Mouse (Mus musculus) thymus, postnatal 10 days (tissue): ENCODE measurements around the gene Gxylt2.

Experiments
- DNase-seq, 2 experiments: peaks; one replicate each; pipeline ENCODE4 v3.0.0; 2021; ENCODE audit warnings: low spot score in 2 of 2

The Gxylt2 gene

DNA sequence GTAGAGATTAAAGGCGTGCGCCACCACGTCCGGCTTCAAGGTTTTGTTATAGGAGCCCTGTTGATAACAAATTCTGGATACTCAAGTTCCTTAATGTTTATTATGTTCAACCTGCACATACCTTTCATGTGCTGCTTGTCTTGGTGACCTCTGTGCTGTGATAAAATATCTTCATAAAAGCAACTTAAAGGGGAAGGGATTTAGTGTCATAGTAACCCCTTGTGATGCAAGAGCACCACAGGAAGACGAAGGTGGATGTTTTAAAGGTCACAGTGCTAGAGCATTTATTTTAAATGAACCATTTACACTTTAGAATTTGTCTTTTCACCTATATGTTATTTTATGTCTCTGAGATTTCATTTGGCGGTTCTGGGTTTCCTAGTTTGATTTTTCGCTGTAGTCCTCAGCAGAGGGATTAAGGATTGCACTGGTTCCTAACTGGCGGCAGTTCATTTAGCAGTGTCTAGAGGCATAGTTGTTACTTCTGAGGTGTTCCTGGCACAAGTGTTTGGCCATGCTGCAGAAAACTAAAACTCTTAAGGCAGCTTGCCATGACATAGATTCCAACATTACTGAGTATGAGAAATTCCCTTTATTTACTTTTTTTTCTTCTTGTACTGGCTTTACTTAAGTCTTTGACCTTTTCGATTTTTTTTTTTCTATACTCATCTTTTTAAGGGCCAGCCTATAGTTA lies 144.3 kb downstream of the Gxylt2 start:
- no peak for DNase-seq

DNA sequence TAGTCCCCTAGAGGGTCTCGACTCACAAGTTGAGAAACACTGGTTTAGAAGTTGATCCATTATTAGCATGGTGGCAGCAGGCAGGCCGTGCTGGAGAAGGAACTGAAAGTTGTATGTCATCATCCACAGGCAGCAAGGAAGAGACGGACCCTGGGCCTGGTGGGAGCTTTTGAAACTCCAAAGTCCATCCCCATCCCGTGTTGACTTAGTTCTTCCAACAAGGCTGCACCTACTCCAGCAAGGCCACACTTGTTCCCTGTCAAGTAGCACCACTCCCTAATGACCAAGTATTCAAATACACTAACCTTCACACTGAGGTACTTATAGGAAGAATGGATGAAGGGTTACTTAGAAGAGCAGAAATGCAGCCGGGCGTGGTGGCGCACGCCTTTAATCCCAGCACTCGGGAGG lies 146.1 kb downstream of the Gxylt2 start:
- no peak for DNase-seq

DNA sequence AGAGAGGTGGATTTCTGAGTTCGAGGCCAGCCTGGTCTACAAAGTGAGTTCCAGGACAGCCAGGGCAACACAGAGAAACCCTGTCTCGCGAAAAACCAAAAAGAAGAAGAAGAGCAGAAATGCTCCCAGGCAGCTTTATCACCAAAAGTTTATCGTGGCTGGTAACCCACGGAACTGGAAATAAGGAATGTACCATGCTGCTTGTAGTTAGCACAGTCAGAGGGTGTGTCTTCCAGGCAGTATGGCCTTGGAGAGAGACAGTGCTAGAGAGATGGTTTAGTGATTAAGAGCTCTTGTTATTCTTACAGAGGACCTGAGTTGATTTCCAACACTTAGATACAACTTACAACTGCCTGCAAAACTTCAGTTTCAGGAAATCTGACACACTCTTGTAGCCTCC lies 146.5 kb downstream of the Gxylt2 start:
- DNase-seq = no peak
